Mouse (Mus musculus): ENCODE data around the gene Caly.

Caly gene

GRCm38 (mm10) chr7:140081408-140082241 is 723 bp downstream of the Caly start:
- DNase-seq (ENCODE audit: low spot score), result no peak

- DNase-seq (ENCODE audit: low spot score), result peak; percentile 72
Measured at GRCm38 (mm10) chr7:140080503-140081156, 1.7 kb downstream of the Caly start.

GRCm38 (mm10) chr7:140078711-140079110 is 3.6 kb downstream of the Caly start:
- DNase-seq (ENCODE audit: low spot score), result no peak

GRCm38 (mm10) chr7:140077698-140078097 is 4.7 kb downstream of the Caly start:
- no peak for DNase-seq (ENCODE audit: low spot score)

- DNase-seq (ENCODE audit: low spot score), result no peak
Measured at GRCm38 (mm10) chr7:140070042-140070711, 12.2 kb downstream of the Caly start.

GRCm38 (mm10) chr7:140067397-140067796 is 15.0 kb downstream of the Caly start:
- no peak for DNase-seq (ENCODE audit: low spot score)

GRCm38 (mm10) chr7:140063092-140063491 is 19.3 kb downstream of the Caly start:
- peak; percentile 61 for DNase-seq (ENCODE audit: low spot score)

- DNase-seq (ENCODE audit: low spot score), result no peak
Measured at GRCm38 (mm10) chr7:140062307-140062706, 20.0 kb downstream of the Caly start.

- DNase-seq (ENCODE audit: low spot score), result no peak
Measured at GRCm38 (mm10) chr7:140061832-140062130, 20.6 kb downstream of the Caly start.

GRCm38 (mm10) chr7:140060936-140061831 is 21.2 kb downstream of the Caly start:
- no peak for DNase-seq (ENCODE audit: low spot score)

- no peak for DNase-seq (ENCODE audit: low spot score)
Measured at GRCm38 (mm10) chr7:140059601-140060000, 22.7 kb downstream of the Caly start.

- DNase-seq (ENCODE audit: low spot score), result no peak
Measured at GRCm38 (mm10) chr7:140058528-140058927, 23.8 kb downstream of the Caly start.

GRCm38 (mm10) chr7:140057413-140058407 is 24.6 kb downstream of the Caly start:
- no peak for DNase-seq (ENCODE audit: low spot score)

GRCm38 (mm10) chr7:140054124-140054523 is 28.2 kb downstream of the Caly start:
- no peak for DNase-seq (ENCODE audit: low spot score)

GRCm38 (mm10) chr7:140049115-140049689 is 33.1 kb downstream of the Caly start:
- no peak for DNase-seq (ENCODE audit: low spot score)

GRCm38 (mm10) chr7:140048361-140049114 is 33.8 kb downstream of the Caly start, which contains the start of gene Msx3:
Gene Msx3 (minus strand): TSS chr7:140049089.
- no peak for DNase-seq (ENCODE audit: low spot score)

GRCm38 (mm10) chr7:140047811-140048311 is 34.5 kb downstream of the Caly start:
- no peak for DNase-seq (ENCODE audit: low spot score)

GRCm38 (mm10) chr7:140045546-140045945 is 36.8 kb downstream of the Caly start:
- DNase-seq (ENCODE audit: low spot score), result no peak

- no peak for DNase-seq (ENCODE audit: low spot score)
Measured at GRCm38 (mm10) chr7:140042728-140043127, 39.6 kb downstream of the Caly start.

All from testis, postnatal 14 days (tissue).